Mouse (Mus musculus) A20 (cell line): ENCODE results near the gene Grm8.

ENCODE experiments used
- DNase-seq: peaks from one replicate; pipeline ENCODE4 v3.0.0-alpha.2; 2011; ENCODE audit warnings: low read depth, low spot score

Gene Grm8

GRCm38 (mm10) chr6:28042339-28042738 is 92.6 kb downstream of the Grm8 start:
- DNase-seq, result no peak

- peak; percentile 18 for DNase-seq
Observed at GRCm38 (mm10) chr6:28040815-28041214, 94.2 kb downstream of the Grm8 start.

- DNase-seq, result no peak
Observed at GRCm38 (mm10) chr6:28032006-28032405, 103.0 kb downstream of the Grm8 start.

GRCm38 (mm10) chr6:28017653-28018052 is 117.3 kb downstream of the Grm8 start:
- DNase-seq, result no peak

GRCm38 (mm10) chr6:28007001-28007400 is 128.0 kb downstream of the Grm8 start:
- no peak for DNase-seq

GRCm38 (mm10) chr6:27997250-27997649 is 137.7 kb downstream of the Grm8 start:
- DNase-seq, result no peak

- no peak for DNase-seq
Observed at GRCm38 (mm10) chr6:27991241-27991640, 143.7 kb downstream of the Grm8 start.

GRCm38 (mm10) chr6:27982598-27982997 is 152.4 kb downstream of the Grm8 start:
- no peak for DNase-seq

- no peak for DNase-seq
Observed at GRCm38 (mm10) chr6:27982021-27982420, 153.0 kb downstream of the Grm8 start.

- no peak for DNase-seq
Observed at GRCm38 (mm10) chr6:27977361-27977760, 157.6 kb downstream of the Grm8 start.

- DNase-seq, result no peak
Observed at GRCm38 (mm10) chr6:27968859-27969258, 166.1 kb downstream of the Grm8 start.

- peak; percentile 62 for DNase-seq
Observed at GRCm38 (mm10) chr6:27967037-27967436, 167.9 kb downstream of the Grm8 start.

- DNase-seq, result no peak
Observed at GRCm38 (mm10) chr6:27965237-27965636, 169.7 kb downstream of the Grm8 start.

GRCm38 (mm10) chr6:27963887-27964286 is 171.1 kb downstream of the Grm8 start:
- peak; percentile 30 for DNase-seq

GRCm38 (mm10) chr6:27956278-27956857 is 178.6 kb downstream of the Grm8 start:
- DNase-seq, result no peak

GRCm38 (mm10) chr6:27951433-27951832 is 183.5 kb downstream of the Grm8 start:
- DNase-seq, result no peak

GRCm38 (mm10) chr6:27928058-27928457 is 206.9 kb downstream of the Grm8 start:
- no peak for DNase-seq

- no peak for DNase-seq
Observed at GRCm38 (mm10) chr6:27913281-27913680, 221.7 kb downstream of the Grm8 start.

- no peak for DNase-seq
Observed at GRCm38 (mm10) chr6:27904358-27904757, 230.6 kb downstream of the Grm8 start.

GRCm38 (mm10) chr6:27902224-27902623 is 232.8 kb downstream of the Grm8 start:
- no peak for DNase-seq

- DNase-seq, result no peak
Observed at GRCm38 (mm10) chr6:27901396-27901795, 233.6 kb downstream of the Grm8 start.

GRCm38 (mm10) chr6:27895153-27895552 is 239.8 kb downstream of the Grm8 start:
- no peak for DNase-seq

- DNase-seq, result no peak
Observed at GRCm38 (mm10) chr6:27892886-27893285, 242.1 kb downstream of the Grm8 start.

GRCm38 (mm10) chr6:27888391-27888790 is 246.6 kb downstream of the Grm8 start:
- no peak for DNase-seq
